Comparison of ENCODE assay signal across 7 mouse cellular contexts in the genomic region with DNA sequence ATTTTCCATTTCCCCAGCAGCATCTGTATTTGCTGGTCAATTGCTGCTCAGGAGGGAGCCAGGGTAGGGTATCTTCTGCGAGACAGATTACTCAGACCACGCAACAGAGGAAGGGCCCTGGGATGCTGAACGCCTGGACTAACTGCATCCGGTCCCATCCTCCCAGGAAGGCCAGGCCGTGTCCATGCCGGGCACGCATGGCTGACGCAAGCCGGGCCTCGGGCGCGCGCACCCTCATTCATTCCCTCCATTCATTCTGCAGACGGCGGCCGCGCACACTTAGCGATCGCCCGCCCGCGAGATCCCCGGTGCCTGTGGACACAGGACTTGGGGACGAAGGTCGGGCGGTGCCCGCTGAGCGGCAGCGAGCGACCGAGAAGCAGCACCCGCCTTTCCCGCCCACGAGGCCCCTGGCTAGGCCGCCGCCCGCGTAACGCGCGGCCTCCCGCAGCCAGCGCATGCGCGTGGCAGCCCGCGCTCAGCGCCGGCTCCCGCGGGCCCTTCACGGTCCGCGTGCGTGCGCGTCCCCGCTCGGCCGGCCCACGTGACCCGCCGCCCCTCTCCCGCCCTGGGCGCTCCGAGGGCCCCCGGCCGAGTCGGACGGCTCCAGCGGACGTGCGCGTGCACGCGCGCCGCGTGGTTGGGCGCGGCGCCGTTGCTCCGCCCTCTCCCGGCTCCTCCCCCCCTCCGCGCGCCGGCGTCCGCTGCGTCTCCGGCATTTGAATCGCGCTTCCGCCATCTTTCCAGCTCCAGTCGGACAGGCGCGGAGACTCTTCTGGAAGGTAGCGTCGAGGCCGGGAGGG. TPM values are rescaled to one million over a fixed set of nuclear protein-coding genes. Genes with fewer than 3 reads are reported as not detected.
A peak's percentile ranks its signal among the peaks of the same experiment; 100 is the strongest.
DNase-seq lines count a peak whose midpoint lies in the region; ATAC-seq lines count a peak whose summit lies in the region.

A gene (plus strand): TSS at position 573 of the 803 bp plus-strand sequence.

- DNase-seq in adrenal gland, postnatal 14 days = peak; percentile 97
- DNase-seq in embryonic facial prominence, embryonic 11.5 days (ENCODE audit: low spot score) = peak; percentile 98
- peak; percentile 100 for DNase-seq in heart, adult 11 months
- peak; percentile 96 for DNase-seq in kidney, adult 18-20 months
- peak; percentile 96 for DNase-seq in limb, embryonic 11.5 days (ENCODE audit: low spot score)
- DNase-seq in midbrain, embryonic 14.5 days = peak; percentile 99
- peak; percentile 92 to 96 for DNase-seq in spleen, adult 18-20 months

- peak within 1 kb of the TSS; percentile 84 for H3K4me2 ChIP-seq in embryonic facial prominence, embryonic 11.5 days (ENCODE audit: low read depth, low read length)
- peak within 1 kb of the TSS; percentile 86 for H3K4me2 ChIP-seq in limb, embryonic 11.5 days (ENCODE audit: low read depth, severe bottlenecking)
- peak within 1 kb of the TSS; percentile 96 for H3K4me2 ChIP-seq in midbrain, embryonic 14.5 days (ENCODE audit: low read length)

- H3K4me1 ChIP-seq in embryonic facial prominence, embryonic 11.5 days (ENCODE audit: control insufficient read depth, insufficient read depth, low read length) = no peaks in the 10 kb centered on the region
- H3K4me1 ChIP-seq in limb, embryonic 11.5 days (ENCODE audit: control insufficient read depth, insufficient read depth, low read length) = 0 out of 2 replicates have a peak, but pooled peaks cover 4% of the 10 kb centered on the region
- H3K4me1 ChIP-seq in midbrain, embryonic 14.5 days (ENCODE audit: control insufficient read depth, insufficient read depth, low read length) = peaks cover 19% of the 10 kb centered on the region

- H3K9me3 ChIP-seq in embryonic facial prominence, embryonic 11.5 days (replicated peaks; ENCODE audit: control insufficient read depth, low read length) = no peaks in the 10 kb centered on the region
- H3K9me3 ChIP-seq in limb, embryonic 11.5 days (ENCODE audit: control insufficient read depth, low read length) = no peaks in the 10 kb centered on the region
- no peaks in the 10 kb centered on the region for H3K9me3 ChIP-seq in midbrain, embryonic 14.5 days (ENCODE audit: control insufficient read depth, low read length)

- peak; percentile 88 for ATAC-seq in embryonic facial prominence, embryonic 11.5 days (replicated peaks; ENCODE audit: insufficient number of reproducible peaks, low FRiP score, low TSS enrichment, low read depth)
- ATAC-seq in limb, embryonic 11.5 days (ENCODE audit: insufficient number of reproducible peaks, low FRiP score, low TSS enrichment, low read depth) = peak; percentile 92
- peak; percentile 93 for ATAC-seq in midbrain, embryonic 14.5 days (ENCODE audit: low FRiP score, low TSS enrichment)

- peak within 1 kb of the TSS; percentile 96 for H3K27ac ChIP-seq in embryonic facial prominence, embryonic 11.5 days (replicated peaks; ENCODE audit: low read depth, low read length)
- peak within 1 kb of the TSS; percentile 97 for H3K27ac ChIP-seq in limb, embryonic 11.5 days (replicated peaks; ENCODE audit: low read depth, low read length)
- peak within 1 kb of the TSS; percentile 99 for H3K27ac ChIP-seq in midbrain, embryonic 14.5 days (replicated peaks; ENCODE audit: low read depth, low read length)

- no peaks in the 10 kb centered on the region for H3K27me3 ChIP-seq in embryonic facial prominence, embryonic 11.5 days (ENCODE audit: control insufficient read depth, insufficient read depth, low read length)
- H3K27me3 ChIP-seq in limb, embryonic 11.5 days (ENCODE audit: control insufficient read depth, insufficient read depth, low read length) = no peaks in the 10 kb centered on the region
- no peaks in the 10 kb centered on the region for H3K27me3 ChIP-seq in midbrain, embryonic 14.5 days (ENCODE audit: control insufficient read depth, insufficient read depth, low read length)

- peaks cover under 1% of the 10 kb centered on the region for H3K36me3 ChIP-seq in embryonic facial prominence, embryonic 11.5 days (replicated peaks; ENCODE audit: control insufficient read depth, insufficient read depth, low read depth, low read length)
- peaks cover 7% of the 10 kb centered on the region; the same call in 1 of the 2 replicates for H3K36me3 ChIP-seq in limb, embryonic 11.5 days (ENCODE audit: control insufficient read depth, insufficient read depth, low read length)
- peaks cover 15% of the 10 kb centered on the region; the same call in 1 of the 2 replicates for H3K36me3 ChIP-seq in midbrain, embryonic 14.5 days (ENCODE audit: control insufficient read depth, insufficient read depth, low read length)

- H3K4me3 ChIP-seq in embryonic facial prominence, embryonic 11.5 days (ENCODE audit: low read depth, low read length) = peak within 1 kb of the TSS; percentile 97
- H3K4me3 ChIP-seq in limb, embryonic 11.5 days (ENCODE audit: low read depth, low read length) = peak within 1 kb of the TSS; percentile 94
- H3K4me3 ChIP-seq in midbrain, embryonic 14.5 days (replicated peaks; ENCODE audit: low read depth, low read length) = peak within 1 kb of the TSS; percentile 88

- under 1% methylated on average over 95 of the region's 102 CpGs for WGBS in embryonic facial prominence, embryonic 11.5 days
- WGBS in limb, embryonic 11.5 days = under 1% methylated on average over 85 of the region's 102 CpGs
- WGBS in midbrain, embryonic 14.5 days = under 1% methylated on average over 82 of the region's 102 CpGs

- peak within 1 kb of the TSS; percentile 99 for H3K9ac ChIP-seq in embryonic facial prominence, embryonic 11.5 days (replicated peaks; ENCODE audit: low read length)
- peak within 1 kb of the TSS; percentile 98 for H3K9ac ChIP-seq in limb, embryonic 11.5 days (ENCODE audit: low read length)
- peak within 1 kb of the TSS; percentile 80 for H3K9ac ChIP-seq in midbrain, embryonic 14.5 days (replicated peaks; ENCODE audit: low read length)

RNA-seq across cellular contexts. Expression of the gene that starts here (rescaled TPM):
- 212 and 219 TPM in 2 replicates for total RNA-seq in adrenal gland, postnatal 14 days (2021)
- polyA plus RNA-seq in embryonic facial prominence, embryonic 11.5 days (2014; fragmentation: Nextera tagmentation; extraction: Ambion mirVana) = 872 and 909 TPM in 2 replicates
- 910 TPM in 2 replicates for polyA plus RNA-seq in limb, embryonic 11.5 days (2014; fragmentation: Nextera tagmentation; extraction: Ambion mirVana)
- polyA plus RNA-seq in midbrain, embryonic 14.5 days (2014; fragmentation: Nextera tagmentation; extraction: Ambion mirVana) = 391 and 451 TPM in 2 replicates

Comparison
In these comparisons a context has a peak if more than half of its experiments do, and no peak if none do; other contexts are left out.
1. Peak in every context shown above with its lines: DNase-seq, ATAC-seq, H3K4me3 ChIP-seq and H3K27ac ChIP-seq.